Mouse (Mus musculus) embryonic facial prominence, embryonic 10.5 days (tissue): Measurements from ENCODE around the gene Acy3. TPM values are rescaled to one million over a fixed set of nuclear protein-coding genes. Genes with fewer than 3 reads are reported as not detected.
"Not testable (repeated sequence)": the region's sequence is repeated elsewhere in the genome, so short reads cannot be mapped to it uniquely, and the experiment has no call there.

Experiments used
- DNase-seq: peaks from one replicate; pipeline ENCODE4 v3.0.0-alpha.2; 2017; ENCODE audit warnings: low spot score
- H3K27ac ChIP-seq: fragments of 300-500 bp; sonication (generic); replicated peaks from 2 replicates; pipeline ENCODE4 v1.5.1; 2016; ENCODE audit warnings: mild to moderate bottlenecking
- H3K27me3 ChIP-seq: fragments of 300-500 bp; sonication (generic); replicated peaks from 2 replicates; pipeline ENCODE4 v1.6.1; 2016; ENCODE audit warnings: low read depth, mild to moderate bottlenecking; ENCODE audit not compliant: poor library complexity, severe bottlenecking
- H3K36me3 ChIP-seq: fragments of 300-500 bp; sonication (generic); replicated peaks from 2 replicates; pipeline ENCODE4 v1.6.1; 2016; ENCODE audit warnings: mild to moderate bottlenecking, moderate library complexity
- H3K4me1 ChIP-seq: fragments of 300-500 bp; sonication (generic); 2 replicates; pipeline ENCODE4 v1.6.1; 2016
- H3K4me3 ChIP-seq: fragments of 300-500 bp; sonication (generic); 2 replicates; pipeline ENCODE4 v1.5.1; 2016; ENCODE audit warnings: mild to moderate bottlenecking, moderate library complexity
- H3K9me3 ChIP-seq: fragments of 300-500 bp; sonication (generic); 2 replicates; pipeline ENCODE4 v1.6.1; 2016; ENCODE audit warnings: mild to moderate bottlenecking
- WGBS: fragments of 180-500 bp; shearing (Covaris S2); methylation state at CpG from one replicate; pipeline ENCODE4 v1.1.7; 2016; 5-methylcytosine and 5-hydroxymethylcytosine counted together
- polyA plus RNA-seq: library from polyadenylated mRNA; unstranded; fragments of >200 nt; fragmentation: Nextera tagmentation; extraction: Ambion mirVana; gene quantifications from 2 replicates; pipeline ENCODE4 v1.2.1, GENCODE M21; 2016

The Acy3 gene
- polyA plus RNA-seq, 1 experiment from 2014 or later, result 3.2 TPM

GRCm38 (mm10) chr19:4037154-4037787 lies 50.9 kb downstream of the Acy3 start:
- Histone ChIP-seq H3K4me3 (peak overlapping the region; percentile 73), H3K36me3 (peaks cover 13% of the 10 kb centered on the region), H3K27ac (peak overlapping the region; percentile 92), H3K4me1 (peaks cover 27% of the 10 kb centered on the region)
- H3K9me3 ChIP-seq, H3K27me3 ChIP-seq, DNase-seq: not testable (repeated sequence)
- WGBS, result 31% methylated on average over 8 of the region's 8 CpGs

- H3K9me3 ChIP-seq, result no peaks in the 10 kb centered on the region
- peaks cover 27% of the 10 kb centered on the region for H3K4me1 ChIP-seq
- no peaks in the 10 kb centered on the region for H3K27me3 ChIP-seq
- peak within 1 kb of the TSS; percentile 73 for H3K4me3 ChIP-seq
- peak; percentile 87 for DNase-seq
- peaks cover 13% of the 10 kb centered on the region for H3K36me3 ChIP-seq
- peak within 1 kb of the TSS; percentile 92 for H3K27ac ChIP-seq
- WGBS, result 0% methylated on average over 26 of the region's 26 CpGs
Observed at GRCm38 (mm10) chr19:4037788-4038232, 51.4 kb downstream of the Acy3 start, which contains the start of gene Gstp1. Gene Gstp1 (minus strand): TSS chr19:4037985.

Other genes starting within 250 kb of the Acy3 start
- 29.4 and 31.2 TPM in 2 replicates for gene Kmt5b, start 219.1 kb upstream of the Acy3 start, polyA plus RNA-seq
- gene Chka, start 134.8 kb upstream of the Acy3 start, polyA plus RNA-seq, result 50.0 and 51.8 TPM in 2 replicates
- 28.0 and 28.8 TPM in 2 replicates for gene Tcirg1, start 79.4 kb upstream of the Acy3 start, polyA plus RNA-seq
- 250 and 258 TPM in 2 replicates for gene Ndufs8, start 73.8 kb upstream of the Acy3 start, polyA plus RNA-seq
- gene Aldh3b1, start 56.8 kb upstream of the Acy3 start, polyA plus RNA-seq, result 0.48 and 0.81 TPM in 2 replicates
- gene Unc93b1, start 51.4 kb upstream of the Acy3 start, polyA plus RNA-seq, result 7.3 and 8.4 TPM in 2 replicates
- gene Aldh3b3, start 27.9 kb upstream of the Acy3 start, polyA plus RNA-seq, result not detected in 2 replicates
- gene Aldh3b2, start 14.2 kb upstream of the Acy3 start, polyA plus RNA-seq, result 1.1 and 1.2 TPM in 2 replicates
- gene Tbx10, start 6.2 kb downstream of the Acy3 start, polyA plus RNA-seq, result 0.21 and 1.0 TPM in 2 replicates
- 30.6 and 31.6 TPM in 2 replicates for gene Nudt8, start 14.0 kb downstream of the Acy3 start, polyA plus RNA-seq
- 4.5 and 4.6 TPM in 2 replicates for gene Gm49405, start 14.1 kb downstream of the Acy3 start, polyA plus RNA-seq
- gene Doc2g, start 16.7 kb downstream of the Acy3 start, polyA plus RNA-seq, result 4.7 and 5.7 TPM in 2 replicates
- gene Ndufv1, start 26.2 kb downstream of the Acy3 start, polyA plus RNA-seq, result 211 and 217 TPM in 2 replicates
- 456 and 458 TPM in 2 replicates for gene Gstp1, start 51.4 kb downstream of the Acy3 start, polyA plus RNA-seq
- 3.7 and 9.1 TPM in 2 replicates for gene Gstp2, start 59.5 kb downstream of the Acy3 start, polyA plus RNA-seq
- gene Gstp3, start 73.0 kb downstream of the Acy3 start, polyA plus RNA-seq, result not detected in 2 replicates
- not detected in 2 replicates for gene Cabp2, start 95.0 kb downstream of the Acy3 start, polyA plus RNA-seq
- 77.2 and 80.2 TPM in 2 replicates for gene Cdk2ap2, start 110.6 kb downstream of the Acy3 start, polyA plus RNA-seq
- gene Pitpnm1, start 113.4 kb downstream of the Acy3 start, polyA plus RNA-seq, result 9.9 and 11.0 TPM in 2 replicates
- gene Aip, start 139.3 kb downstream of the Acy3 start, polyA plus RNA-seq, result 70.9 and 71.1 TPM in 2 replicates
- not detected in 2 replicates for gene Gpr152, start 153.2 kb downstream of the Acy3 start, polyA plus RNA-seq
- 0.14 TPM in 1 of 2 replicates, not detected in the other for gene Cabp4, start 157.5 kb downstream of the Acy3 start, polyA plus RNA-seq
- gene Coro1b, start 162.0 kb downstream of the Acy3 start, polyA plus RNA-seq, result 130 and 134 TPM in 2 replicates
- 0.58 TPM in 1 of 2 replicates, not detected in the other for gene Ptprcap, start 167.0 kb downstream of the Acy3 start, polyA plus RNA-seq
- 66.1 and 68.5 TPM in 2 replicates for gene Rps6kb2, start 176.8 kb downstream of the Acy3 start, polyA plus RNA-seq
- 2.7 and 4.4 TPM in 2 replicates for gene Carns1, start 188.9 kb downstream of the Acy3 start, polyA plus RNA-seq
- 0.57 and 1.4 TPM in 2 replicates for gene Tbc1d10c, start 204.7 kb downstream of the Acy3 start, polyA plus RNA-seq
- gene Ppp1ca, start 205.5 kb downstream of the Acy3 start, polyA plus RNA-seq, result 1,000 and 1,025 TPM in 2 replicates
- 58.1 and 58.2 TPM in 2 replicates for gene Rad9a, start 215.1 kb downstream of the Acy3 start, polyA plus RNA-seq
- gene Clcf1, start 227.7 kb downstream of the Acy3 start, polyA plus RNA-seq, result 2.8 and 3.3 TPM in 2 replicates
- gene AC109138.7, start 227.8 kb downstream of the Acy3 start, polyA plus RNA-seq, result not detected in 2 replicates
- gene Pold4, start 245.3 kb downstream of the Acy3 start, polyA plus RNA-seq, result 13.7 and 15.1 TPM in 2 replicates